Mouse (Mus musculus) 416B (cell line): ENCODE measurements around the gene Ost4.

Experiments used
- DNase-seq: peaks from one replicate; pipeline ENCODE4 v3.0.0; 2011; ENCODE audit warnings: low read depth

Gene Ost4

GRCm38 (mm10) chr5:30907413-30908059 lies at the start of gene Ost4:
Ost4 (minus strand) TSS chr5:30907788.
- DNase-seq, result peak; percentile 96

DNA sequence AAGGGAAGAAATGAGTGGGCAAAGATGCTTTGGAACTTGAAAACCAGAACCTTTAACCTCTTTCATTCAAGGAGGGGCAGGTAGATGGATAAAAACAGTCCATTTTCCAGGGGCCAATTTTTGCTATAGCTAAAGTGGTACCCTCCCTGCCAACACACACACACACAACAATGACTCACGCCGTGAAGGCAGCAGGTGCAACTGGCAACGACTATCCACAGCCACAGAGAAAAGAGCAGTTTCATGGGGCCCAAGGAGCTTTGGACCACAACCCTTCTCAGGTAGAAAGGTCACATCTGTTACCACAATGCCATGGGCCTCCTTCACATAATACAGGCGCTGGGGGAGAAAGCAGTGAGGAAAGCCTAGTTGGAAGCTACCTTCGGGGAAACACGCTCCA lies 48.2 kb upstream of the Ost4 start:
- DNase-seq, result no peak

DNA sequence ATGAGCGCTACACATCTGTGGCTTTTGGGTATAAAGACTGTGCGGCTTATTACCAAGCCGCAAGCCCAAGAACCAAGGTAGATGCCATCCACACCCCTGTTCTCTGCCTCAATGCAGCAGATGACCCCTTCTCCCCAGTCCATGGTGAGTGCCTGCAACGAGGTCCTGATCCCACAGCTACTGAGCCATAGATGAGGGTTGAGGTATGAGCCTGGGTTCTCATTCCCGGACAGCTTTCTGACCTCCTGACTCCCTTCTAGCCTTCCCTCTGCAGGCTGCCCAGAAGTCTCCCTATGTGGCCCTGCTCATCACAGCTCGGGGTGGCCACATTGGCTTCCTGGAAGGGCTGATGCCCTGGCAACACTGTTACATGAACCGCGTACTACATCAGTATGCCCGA lies 47.0 kb upstream of the Ost4 start:
- DNase-seq, result no peak

DNA sequence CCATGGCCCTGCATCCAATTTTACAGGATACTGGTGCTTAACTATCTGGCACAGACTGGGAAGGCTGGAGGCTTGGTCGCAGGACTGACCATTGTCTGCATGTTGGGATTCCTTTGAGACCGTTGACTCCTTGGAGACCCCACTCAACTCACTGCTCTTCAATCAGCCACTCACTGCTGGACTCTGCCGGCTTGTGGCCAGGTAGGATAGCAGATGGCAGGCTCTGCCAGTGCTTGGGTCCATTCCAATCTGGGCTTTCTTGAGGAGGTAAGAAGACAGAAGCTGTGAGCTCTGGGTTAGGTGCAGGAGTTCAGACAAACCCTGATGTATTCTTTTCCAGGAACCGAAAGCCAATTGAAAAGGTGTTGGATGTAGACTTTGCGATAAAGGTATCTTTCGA lies 46.5 kb upstream of the Ost4 start:
- DNase-seq, result no peak

GRCm38 (mm10) chr5:30952551-30952950 lies 45.0 kb upstream of the Ost4 start:
- no peak for DNase-seq

DNA sequence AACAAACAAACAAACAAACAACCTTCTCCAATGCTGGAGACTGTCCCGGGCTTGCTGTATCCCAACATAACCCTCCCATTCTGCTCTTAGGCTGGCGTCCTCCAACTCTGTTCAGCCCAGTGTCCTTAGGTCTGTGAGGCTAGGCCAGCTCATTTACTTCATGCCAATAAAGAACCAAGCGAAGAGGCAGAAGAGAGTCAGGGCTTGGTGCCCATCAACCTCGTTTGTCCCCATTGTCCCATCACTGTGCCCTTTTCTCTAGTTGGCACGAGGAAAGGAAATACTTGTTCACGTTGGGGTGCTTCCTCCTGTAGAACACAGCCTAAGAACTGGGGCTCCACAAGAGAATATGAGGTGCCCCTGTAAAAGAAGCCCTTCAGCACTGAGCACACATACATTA lies 44.1 kb upstream of the Ost4 start:
- DNase-seq, result no peak

- DNase-seq, result no peak
These were observed 43.3 kb upstream of the Ost4 start for GRCm38 (mm10) chr5:30950922-30951321.

GRCm38 (mm10) chr5:30950451-30950850 lies 42.9 kb upstream of the Ost4 start:
- DNase-seq, result peak; percentile 26

GRCm38 (mm10) chr5:30949654-30950326 lies 42.2 kb upstream of the Ost4 start:
- peak; percentile 96 for DNase-seq

DNA sequence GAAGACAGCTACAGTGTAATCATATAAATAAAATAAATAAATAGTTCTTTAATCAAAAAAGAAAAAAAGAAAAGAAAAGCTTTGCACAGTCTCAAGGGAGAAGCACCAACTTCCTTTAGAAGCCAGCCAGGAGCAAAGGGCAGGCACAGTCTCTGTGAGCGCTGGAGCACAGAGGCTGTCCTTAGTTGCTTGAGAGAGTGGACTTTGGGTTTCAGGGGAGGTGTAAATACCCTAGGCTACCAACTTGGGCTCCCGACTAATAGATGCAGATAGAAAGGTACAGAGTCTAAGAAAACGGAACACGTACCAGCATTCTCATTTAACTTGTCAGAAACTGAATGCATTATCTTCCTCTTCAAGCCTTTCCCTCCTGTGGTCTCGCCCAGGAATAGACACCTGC lies 41.0 kb upstream of the Ost4 start:
- no peak for DNase-seq

- DNase-seq, result no peak
These were observed 37.6 kb upstream of the Ost4 start, which contains the start of gene Cgref1 for GRCm38 (mm10) chr5:30944956-30945781. Cgref1 (minus strand) TSS chr5:30945591.

- no peak for DNase-seq
These were observed 36.8 kb upstream of the Ost4 start for GRCm38 (mm10) chr5:30944344-30944743.

DNA sequence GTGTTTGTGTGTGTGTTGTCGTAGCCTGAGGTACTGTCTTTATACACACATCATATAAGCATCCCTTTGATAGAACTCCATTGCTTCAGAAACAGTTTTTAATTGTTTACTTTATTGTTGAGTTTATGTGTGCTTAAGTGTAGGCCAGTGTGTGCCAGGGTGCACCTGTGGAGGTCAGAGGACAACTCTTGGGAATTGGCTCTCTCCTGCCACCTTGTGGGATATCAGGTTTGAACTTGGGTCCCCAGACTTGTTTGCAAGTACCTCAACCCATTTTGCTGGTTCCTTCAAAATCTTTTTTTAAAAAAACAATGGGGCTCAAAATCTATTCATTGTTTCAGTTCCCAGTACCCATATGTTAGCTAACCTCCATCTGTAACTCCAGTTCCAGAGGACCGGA lies 35.4 kb upstream of the Ost4 start:
- DNase-seq, result peak; percentile 57

GRCm38 (mm10) chr5:30934725-30935461 lies 27.3 kb upstream of the Ost4 start:
- DNase-seq, result peak; percentile 37

DNA sequence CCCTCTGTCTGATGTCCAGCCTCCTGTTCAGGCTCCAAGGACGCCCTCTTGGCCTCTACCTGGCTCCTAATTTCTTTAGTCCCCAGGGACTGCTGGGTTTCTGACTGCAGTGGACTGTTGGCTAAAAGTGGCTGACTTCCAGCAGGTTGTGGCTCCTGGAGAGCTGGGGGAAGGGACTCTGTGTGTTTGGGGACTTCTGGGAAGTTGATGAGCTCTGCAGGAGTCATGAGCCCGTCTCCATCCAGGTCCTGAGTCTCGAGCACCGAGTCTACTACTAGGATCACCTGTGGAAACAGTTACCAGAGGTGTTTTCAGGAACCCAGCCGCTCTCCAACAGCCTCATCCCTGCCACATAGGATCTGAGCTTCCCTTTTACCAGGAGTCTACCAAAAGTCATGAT lies 26.1 kb upstream of the Ost4 start:
- DNase-seq, result no peak

DNA sequence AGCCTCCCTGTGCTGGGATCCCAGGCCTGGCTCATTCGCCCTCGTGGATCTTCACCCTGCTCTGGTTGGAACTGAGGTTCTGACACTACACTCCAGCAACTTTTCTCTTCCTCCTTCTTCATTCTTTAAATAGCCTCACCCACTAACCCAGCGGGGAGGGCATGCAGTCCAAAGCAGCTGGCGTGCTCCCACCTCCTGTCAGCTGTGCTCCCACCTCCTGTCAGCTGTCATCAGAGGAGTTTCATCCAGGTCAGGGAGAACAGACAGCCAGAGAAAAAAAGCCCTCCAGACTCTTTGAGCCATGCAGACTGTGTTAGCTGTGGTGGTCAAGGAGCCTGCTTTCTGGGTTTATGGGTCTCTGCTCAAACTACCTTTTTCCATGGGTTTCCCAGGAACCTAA lies 23.8 kb upstream of the Ost4 start:
- no peak for DNase-seq

DNA sequence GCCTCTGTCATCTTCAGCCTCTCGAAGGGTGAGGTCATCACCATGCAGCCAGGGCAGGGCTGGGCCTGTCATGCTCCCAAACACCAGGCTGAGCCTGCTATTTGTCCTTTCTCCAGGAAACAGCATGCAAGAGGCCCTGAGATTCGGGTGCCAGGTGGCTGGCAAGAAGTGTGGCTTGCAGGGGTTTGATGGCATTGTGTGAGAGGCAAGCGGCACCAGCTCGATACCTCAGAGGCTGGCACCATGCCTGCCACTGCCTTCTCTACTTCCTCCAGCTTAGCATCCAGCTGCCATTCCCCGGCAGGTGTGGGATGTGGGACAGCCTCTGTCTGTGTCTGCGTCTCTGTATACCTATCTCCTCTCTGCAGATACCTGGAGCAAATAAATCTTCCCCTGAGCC lies 23.3 kb upstream of the Ost4 start:
- DNase-seq, result no peak

DNA sequence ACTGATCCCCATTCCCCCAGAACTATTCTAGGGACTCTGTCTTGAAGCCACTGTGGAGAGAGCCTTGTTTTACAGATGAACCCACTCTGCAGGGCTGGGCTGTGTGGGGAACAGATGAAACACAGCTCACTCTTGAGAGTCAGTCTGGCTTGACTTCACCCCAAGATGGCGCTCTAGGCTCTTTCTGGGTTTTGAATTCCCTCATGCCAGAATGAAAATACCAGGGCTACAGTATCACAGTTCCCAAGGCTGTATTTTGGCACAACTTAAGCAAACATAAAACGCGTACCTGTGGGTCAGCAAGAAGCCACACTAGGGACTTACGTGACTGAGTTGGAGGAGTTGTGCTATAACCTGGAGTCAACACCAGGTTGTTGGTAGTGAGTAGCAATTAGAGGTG lies 22.5 kb upstream of the Ost4 start:
- peak; percentile 64 for DNase-seq

DNA sequence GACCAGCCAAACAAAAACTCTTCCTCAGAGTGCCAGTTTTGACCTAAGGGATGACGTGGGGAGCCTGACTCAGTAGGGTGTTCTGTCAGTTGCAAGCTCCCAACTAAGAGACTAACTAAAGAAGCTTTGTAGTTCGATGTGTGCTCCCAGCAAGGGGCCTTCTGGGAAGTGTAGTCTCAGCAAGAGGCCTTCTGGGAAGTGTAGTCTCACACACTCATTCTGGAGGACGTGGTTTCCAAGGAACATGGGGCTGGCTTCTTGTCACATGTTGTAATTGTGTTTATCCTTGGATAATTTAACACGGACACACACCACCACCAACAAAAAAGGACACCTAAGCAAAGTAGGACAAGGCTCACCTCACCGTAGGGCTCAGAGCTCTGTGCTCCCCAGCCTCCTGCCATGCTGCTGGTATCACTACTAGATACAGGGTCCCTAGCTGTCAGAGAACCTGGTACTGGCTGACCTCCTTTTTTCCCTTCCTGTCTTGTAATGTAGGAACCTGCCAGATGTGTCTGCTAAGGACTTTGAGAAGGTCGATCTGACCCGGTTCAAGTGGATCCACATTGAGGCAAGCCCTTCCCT lies 20.4 kb upstream of the Ost4 start:
- no peak for DNase-seq

DNA sequence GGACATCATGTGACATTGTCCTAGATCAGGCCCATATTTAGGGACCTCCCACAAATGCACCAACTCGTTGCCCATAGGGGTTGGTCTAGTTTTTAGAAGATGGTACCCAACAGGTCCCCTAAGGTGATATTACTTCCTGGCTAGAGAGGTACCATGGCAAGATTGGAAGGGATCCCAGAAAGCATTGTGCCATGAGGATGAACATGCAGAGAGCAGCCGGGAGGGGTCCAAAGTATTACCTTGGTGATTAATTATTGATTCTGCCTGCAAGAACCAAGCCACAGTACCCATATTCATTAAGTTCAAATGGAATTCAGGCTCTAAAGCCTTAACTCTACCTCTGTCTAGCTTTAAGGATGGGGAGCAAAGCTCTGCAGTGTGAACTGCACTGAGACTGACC lies 18.5 kb upstream of the Ost4 start:
- DNase-seq, result no peak

DNA sequence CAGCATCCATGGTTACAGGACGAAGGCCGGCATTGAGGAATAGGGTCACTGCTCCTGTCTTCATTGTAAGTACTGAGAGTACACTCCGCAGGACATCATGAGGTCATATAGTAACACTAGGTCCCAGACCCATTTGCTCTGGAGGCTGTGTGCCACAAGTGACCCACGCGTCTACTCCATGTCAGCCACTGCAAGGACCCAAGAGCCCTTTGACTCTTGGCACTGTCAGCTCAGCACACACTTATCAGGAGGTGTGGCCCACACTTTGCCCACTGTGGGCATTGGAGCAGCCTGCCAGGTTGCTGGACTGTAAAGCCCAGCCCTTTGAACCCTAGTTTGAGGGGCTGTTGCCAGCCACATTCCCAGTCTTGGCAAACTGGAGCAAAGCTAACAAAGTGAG lies 17.6 kb upstream of the Ost4 start:
- DNase-seq, result no peak

DNA sequence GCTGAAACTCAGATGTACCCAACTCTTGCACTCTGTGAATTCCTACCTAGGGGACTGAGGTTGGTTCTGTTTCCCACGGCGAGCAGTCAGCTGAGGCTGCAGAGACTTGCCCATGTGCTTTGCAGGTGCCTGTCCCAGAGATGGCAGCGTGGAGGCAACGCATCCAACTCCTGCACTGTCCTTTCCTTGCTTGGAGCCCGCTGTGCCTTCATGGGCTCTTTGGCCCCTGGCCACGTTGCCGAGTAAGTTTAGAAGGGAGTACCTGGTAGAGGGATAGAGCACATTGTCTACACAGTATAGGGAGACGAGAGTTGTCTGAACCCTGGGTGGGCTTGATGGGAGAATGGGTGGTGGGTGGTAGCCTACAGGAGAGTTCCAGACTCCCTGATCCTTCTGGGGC lies 17.0 kb upstream of the Ost4 start:
- no peak for DNase-seq
